Mouse (Mus musculus) cerebellum, postnatal 36 days (tissue): ENCODE measurements around the gene Afg1l.

Experiments used
- DNase-seq, 2 experiments: peaks; one replicate each; pipeline ENCODE4 v3.0.0; 2021 to 2022; ENCODE audit warnings: mixed read lengths in 2 of 2

Gene Afg1l

DNA sequence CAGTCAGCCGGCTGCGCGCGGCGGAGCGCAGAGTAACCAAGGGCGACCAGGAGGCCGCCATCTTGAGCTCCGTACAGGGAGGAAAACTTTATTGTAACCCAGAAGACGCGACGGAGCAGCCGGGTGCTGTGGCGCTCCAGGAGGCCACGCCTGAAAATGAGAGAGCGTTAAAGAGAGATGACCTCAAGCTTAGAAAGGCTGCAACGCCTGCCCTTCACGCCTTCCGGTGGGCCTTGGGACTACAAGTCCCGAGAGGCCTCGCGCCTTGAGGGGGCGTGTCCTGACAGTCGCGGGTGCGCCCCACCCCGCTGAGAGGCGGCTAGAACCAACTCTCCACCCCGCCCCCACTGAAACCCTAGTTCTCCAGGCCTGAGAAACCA is at the start of gene Afg1l:
Gene Afg1l, minus strand, starts transcription at position 225 of the 380 bp plus-strand sequence.
- DNase-seq, result peak; percentile 93 to 96

DNA sequence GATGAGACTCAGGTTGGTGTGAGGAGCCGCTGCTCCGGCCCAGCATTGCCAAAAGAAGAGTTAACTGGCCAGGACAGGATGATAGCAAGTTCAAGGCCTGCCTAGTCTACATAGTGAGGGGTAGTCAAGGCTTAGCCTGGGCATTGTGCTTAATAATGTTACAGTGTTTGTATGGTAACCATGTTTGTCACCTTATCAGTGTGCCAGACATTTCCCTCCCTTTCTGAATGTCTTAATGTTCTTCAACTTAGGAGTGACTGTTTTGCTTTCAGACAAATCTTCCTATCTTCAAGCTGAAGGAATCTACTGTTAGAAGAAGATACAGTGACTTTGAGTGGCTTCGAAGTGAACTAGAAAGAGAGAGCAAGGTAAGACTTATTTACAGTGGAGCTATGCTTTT is 47.3 kb upstream of the Afg1l start:
- no peak for DNase-seq

GRCm38 (mm10) chr10:42523556-42524162 is 45.3 kb upstream of the Afg1l start:
- DNase-seq, result no peak

- DNase-seq, result no peak
Measured at GRCm38 (mm10) chr10:42522912-42523311, 44.5 kb upstream of the Afg1l start.

DNA sequence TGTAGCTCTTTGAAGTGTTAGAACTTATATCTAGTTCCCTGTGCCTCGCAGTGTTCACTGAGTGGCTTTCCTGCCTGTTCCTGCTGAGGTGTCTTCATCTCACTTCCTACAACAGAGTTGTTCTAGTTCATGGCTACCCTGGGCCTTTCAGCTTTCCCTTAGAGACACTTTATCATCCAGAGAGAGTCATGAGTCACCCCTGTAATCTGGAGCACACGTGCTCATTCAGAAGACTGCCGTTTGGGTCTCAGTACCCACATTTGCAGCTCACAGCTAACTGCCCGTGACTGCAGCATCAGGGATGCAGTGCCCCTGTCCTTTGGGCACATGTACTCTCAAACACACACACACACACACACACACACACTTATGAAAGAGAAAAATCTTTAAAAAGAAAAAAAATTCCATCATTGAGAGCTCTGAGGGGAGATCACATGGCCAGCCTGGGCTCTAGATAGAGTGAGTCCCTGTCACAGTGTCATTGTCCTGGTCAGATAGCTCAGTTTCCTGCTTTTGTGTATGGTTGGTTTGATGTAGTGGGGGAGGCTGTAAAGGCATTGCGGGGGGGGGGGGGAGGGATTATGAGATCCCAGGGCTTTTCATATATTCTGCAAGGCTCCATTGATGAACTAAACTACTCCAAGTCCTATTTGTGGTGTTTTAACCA is 43.1 kb upstream of the Afg1l start:
- DNase-seq, result no peak

- DNase-seq, result no peak
Measured at GRCm38 (mm10) chr10:42518363-42518762, 40.0 kb upstream of the Afg1l start.

DNA sequence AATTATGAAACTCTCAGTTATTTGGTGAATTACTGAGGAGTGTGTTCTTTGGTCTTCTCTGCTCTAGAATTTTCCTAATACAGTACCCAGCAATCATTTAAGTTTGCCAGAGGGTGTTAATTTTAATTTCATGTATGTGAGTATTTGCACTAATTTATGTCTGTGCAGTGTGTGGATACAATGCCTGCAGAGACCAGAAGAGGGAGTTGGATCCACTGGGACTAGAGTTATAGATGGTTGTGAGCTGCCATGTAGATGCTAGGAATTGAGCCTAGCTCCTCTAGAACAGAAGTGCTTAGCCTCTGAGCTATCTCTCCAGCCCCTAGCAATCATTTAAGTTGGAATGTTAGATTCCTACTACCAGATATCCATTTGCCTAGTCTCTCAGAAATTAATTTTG is 35.8 kb upstream of the Afg1l start:
- DNase-seq, result no peak

DNA sequence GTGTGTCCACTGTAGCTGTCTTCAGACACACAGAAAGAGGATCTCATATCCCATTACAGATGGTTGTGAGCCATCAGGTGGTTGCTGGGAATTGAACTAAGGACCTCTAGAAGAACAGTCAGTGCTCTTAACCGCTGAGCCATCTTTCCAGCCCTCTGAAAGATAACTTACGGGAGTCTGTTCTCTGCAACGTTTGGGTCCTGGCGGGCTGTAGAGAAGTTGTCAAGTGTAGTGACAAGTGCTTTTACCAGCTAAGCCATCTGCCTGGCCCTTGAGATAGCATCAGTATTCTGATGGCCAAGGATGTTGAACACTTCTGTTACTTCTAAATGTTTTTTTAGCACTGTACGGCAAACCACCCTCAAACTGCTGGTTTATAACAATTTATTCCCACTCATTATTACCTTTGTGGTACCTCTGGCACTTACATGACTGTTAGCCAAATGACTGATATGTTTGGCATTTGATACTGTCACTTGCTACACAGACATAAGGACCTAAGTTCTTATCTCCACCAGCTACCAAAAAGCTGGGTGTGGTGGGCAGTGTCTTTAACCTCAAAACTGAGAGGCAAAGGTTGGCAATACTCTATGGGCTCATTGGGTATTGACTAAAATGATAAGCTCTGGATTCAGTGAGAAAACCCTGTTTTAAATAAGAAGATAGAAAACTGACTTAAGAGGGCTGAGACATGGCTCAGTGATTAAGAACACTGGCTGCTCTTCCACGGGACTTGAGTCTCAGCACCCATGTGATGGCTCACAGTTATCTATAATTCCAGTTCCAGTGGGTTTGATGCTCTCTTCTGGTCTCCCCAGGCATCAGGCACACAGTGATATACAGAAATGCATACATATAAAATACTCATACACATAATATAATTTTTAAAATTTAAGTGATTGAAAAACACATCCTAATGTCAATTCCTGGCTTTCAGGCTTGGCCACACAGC is 33.1 kb upstream of the Afg1l start:
- no peak for DNase-seq

DNA sequence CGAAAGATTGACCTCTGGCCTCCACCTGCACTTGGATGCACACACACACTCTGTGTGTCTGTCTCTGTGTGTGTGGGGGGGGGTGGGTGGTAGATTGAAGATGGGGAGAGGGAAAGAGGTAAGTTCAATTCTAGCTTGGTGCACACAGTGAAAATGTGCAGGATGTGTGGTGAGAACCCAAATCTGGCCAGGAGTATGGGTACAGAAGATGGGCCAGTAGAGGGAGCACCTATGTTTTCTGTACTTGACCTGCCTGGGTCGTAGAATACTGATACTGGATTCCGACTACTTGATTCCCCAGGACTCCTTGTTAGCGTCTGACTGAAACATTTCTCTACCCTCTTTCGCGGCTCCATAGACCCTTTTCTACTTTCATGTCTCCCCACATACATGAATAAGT is 31.8 kb upstream of the Afg1l start:
- DNase-seq, result no peak

DNA sequence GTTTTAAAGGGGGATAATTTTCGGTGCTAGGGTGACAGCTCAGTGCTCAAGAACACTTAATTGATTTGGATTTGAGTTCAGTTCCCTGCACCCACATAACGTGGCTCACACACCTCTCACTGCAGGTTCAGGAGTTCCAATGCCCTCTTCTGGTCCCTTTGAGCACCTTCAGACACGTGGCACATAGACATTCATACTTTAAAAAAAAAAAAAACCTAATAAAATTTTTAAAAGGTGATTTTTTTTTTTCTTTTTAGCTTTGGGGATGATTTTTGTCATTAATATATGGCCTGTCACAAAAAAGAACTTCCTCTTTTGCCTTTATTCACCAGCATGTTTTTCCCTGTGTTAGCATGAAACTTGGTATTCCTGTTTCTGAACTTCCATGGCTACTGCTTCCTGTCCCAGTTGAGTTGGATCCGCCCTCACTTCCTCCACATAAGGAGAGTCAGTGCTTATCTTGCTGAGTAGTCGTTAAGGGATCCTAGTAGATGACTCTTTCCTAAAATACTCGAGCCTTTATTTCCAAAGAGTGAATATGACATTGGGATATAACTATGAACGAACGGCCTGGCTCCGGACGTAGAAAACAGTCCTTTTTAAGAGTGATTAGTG is 25.8 kb upstream of the Afg1l start:
- DNase-seq, result no peak

DNA sequence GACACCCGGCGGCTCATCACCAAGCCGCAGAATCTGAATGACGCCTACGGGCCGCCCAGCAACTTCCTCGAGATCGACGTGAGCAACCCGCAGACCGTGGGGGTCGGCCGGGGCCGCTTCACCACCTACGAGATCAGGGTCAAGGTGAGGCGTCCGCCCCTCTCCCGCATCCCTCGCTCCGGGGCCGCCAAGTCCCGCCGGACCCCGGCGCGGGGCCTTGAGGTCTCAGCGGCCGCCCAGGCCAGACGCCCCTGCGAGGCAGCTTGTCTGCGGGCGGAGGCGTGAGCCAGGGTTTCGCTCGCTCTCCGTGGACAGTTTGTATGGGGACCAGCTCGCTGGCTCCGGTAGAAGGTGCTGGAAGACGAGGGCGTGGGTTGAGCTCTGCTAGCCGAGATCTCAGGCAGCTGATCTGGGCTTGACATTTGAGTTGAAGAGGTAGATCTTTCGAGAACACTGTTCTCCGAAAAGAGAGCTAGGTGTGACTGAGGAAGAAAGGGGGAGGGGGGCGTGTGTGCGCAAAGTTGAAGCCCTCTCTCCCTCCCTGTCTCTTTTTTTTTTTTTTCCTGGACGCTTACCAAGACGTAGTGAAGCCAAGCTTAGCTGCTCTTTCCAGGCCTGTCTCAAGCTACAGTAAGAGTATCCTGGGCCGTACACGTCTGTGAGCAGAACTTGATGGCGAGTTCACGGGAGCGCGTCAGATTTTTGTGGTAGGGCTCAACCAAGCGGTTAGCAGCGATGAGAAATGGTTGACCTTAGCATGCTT is 24.2 kb upstream of the Afg1l start:
- peak in 1 of 2 experiments; percentile 61 for DNase-seq

- peak; percentile 93 to 95 for DNase-seq
Measured at GRCm38 (mm10) chr10:42501775-42502348, 23.5 kb upstream of the Afg1l start, which contains the start of gene Snx3. Gene Snx3, plus strand, starts transcription at chr10:42502030.

DNA sequence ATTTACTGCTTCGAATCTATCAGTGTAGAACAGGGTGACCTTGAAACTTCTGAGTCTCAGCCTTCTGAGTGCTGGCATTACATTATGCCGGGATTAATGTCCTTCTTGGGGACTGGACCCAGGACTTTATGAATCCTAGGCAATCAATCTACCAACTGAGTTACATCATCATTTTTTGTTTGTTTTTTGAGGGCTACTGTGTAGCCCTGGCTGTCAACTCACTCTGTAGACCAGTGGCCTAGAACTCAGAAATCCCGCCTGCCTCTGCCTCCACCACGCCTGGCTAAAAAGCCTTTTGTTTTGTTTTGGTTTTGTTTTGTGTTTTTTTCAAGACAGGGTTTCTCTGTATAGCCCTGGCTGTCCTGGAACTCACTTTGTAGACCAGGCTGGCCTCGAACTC is 22.8 kb upstream of the Afg1l start:
- no peak for DNase-seq

GRCm38 (mm10) chr10:42500611-42501010 is 22.2 kb upstream of the Afg1l start:
- DNase-seq, result no peak

DNA sequence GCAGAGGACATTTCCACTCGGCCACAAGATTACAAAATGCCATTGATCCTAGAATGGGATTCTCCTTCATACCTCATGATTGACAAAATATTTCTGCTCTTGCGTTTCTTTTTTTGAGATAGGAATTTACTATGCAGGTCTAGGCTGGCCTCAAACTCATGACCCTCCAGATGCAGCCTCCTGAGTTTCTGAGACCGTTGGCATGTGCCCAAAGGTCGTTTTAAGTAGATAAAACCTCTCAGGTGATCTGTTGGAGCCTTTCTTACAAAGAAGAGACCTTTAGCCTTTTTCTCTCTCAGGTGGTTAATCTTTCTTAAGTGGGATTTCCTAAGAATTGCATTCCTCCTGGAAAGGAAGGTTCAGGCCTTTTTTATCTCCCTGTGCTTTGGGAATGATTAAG is 14.6 kb upstream of the Afg1l start:
- DNase-seq, result no peak

DNA sequence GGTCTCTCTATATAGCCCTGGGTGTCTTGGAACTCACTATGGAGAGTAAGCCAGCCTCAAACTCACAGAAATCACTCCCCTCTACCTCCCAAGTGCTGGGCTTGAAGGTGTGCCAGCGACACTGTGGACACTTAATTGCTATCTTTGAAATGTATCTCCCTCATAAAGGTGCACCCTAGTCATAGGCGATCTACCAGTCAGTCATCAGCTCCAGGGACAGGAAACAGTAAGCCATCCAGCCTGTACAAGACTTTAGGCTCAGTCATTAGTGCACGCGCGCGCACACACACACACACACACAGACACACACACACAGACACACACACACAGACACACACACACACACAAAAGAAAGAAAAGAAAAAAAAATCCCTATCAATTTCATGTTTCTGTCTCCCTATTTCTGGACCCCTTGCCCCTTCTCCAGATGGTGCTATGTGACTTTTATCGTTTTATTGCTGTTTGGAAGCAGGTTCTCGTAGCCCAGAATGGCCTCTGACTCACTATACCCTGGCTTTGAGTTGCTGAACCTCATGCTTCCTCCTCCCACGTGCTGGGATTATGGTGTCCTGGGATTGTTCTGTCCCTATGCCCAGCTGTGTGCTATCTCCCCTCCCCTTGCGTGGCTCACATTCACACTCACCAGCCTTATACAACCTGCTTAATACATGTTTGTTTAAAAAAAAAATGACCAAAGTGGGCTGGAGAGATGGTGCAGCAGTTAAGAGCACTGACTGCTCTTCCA is 13.8 kb upstream of the Afg1l start:
- no peak for DNase-seq

GRCm38 (mm10) chr10:42491158-42491557 is 12.8 kb upstream of the Afg1l start:
- DNase-seq, result no peak

DNA sequence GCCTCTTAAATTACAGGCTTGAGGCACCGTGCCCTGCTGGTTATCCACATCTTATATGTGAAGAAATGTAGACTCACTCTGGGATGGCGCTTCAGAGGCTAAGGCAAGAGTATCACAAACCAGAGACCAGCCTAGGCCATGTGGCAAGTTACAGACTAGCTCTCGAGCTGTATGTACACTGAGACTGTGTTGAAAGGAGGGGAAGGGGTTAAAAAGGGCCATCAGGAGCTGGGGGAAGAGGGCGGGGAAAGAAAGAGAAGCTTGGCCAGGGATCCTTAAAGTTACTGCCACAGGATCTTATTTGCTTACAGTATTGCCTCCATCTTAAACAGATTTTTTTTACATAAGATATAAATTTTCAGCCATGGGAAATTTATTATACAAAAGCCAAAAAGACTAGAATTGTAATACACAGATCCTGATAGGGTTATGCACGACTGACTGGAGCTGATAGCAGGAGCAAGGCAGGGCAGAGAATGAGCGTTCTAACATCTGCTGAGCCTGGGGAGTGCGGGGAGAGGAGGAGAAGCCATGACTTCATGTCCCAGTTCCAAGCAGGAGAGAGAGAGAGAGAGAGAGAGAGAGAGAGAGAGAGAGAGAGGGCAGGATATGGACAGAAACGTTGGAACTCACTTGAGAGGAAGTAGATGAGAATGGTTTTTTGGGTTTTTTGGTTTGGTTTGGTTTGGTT is 10.4 kb upstream of the Afg1l start:
- no peak for DNase-seq

DNA sequence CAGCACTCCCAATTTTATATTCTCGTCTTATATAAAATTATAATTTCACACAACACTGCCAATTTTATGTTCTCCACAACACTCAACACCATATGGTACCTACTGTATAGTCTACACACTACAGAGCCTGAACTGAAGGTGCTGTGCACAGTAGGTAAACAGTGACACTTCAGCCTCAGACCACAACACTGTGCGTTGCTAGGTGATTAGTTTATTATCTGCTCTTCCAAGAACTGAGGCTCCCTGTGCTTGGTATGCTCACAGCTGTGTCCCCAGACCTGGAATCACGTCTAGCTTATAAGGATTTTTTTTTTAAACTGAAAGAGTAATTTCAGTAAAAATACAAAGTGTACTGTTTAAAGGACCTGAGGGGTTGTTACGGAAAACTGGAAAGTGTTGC is 2.4 kb upstream of the Afg1l start:
- no peak for DNase-seq

- DNase-seq, result no peak
Measured at GRCm38 (mm10) chr10:42477550-42478340, 620 bp downstream of the Afg1l start.
